Mouse (Mus musculus) frontal cortex, postnatal 36 days (tissue): ENCODE results near the gene Aqp12.

Source experiments
- DNase-seq, 2 experiments: peaks; one replicate each; pipeline ENCODE4 v3.0.0; 2022; ENCODE audit warnings: low spot score in 2 of 2

The Aqp12 gene

GRCm38 (mm10) chr1:93015136-93015535, 9.0 kb downstream of the Aqp12 start:
- no peak for DNase-seq

- DNase-seq: no peak
These were observed 12.6 kb downstream of the Aqp12 start for GRCm38 (mm10) chr1:93018716-93019115.

GRCm38 (mm10) chr1:93020602-93021001, 14.5 kb downstream of the Aqp12 start:
- DNase-seq: peak in 1 of 2 experiments; percentile 50

- DNase-seq: no peak
These were observed 20.5 kb downstream of the Aqp12 start for GRCm38 (mm10) chr1:93026600-93026999.

GRCm38 (mm10) chr1:93029387-93029786, 23.3 kb downstream of the Aqp12 start:
- DNase-seq: no peak

- DNase-seq: no peak
These were observed 23.9 kb downstream of the Aqp12 start for GRCm38 (mm10) chr1:93030060-93030459.

GRCm38 (mm10) chr1:93031199-93031598, 25.1 kb downstream of the Aqp12 start:
- no peak for DNase-seq

GRCm38 (mm10) chr1:93033989-93034388, 27.9 kb downstream of the Aqp12 start:
- no peak for DNase-seq

- no peak for DNase-seq
These were observed 29.8 kb downstream of the Aqp12 start for GRCm38 (mm10) chr1:93035981-93036380.

- no peak for DNase-seq
These were observed 40.1 kb downstream of the Aqp12 start for GRCm38 (mm10) chr1:93046153-93046789.

- no peak for DNase-seq
These were observed 43.9 kb downstream of the Aqp12 start for GRCm38 (mm10) chr1:93050071-93050470.

GRCm38 (mm10) chr1:93051124-93051833, 45.1 kb downstream of the Aqp12 start:
- no peak for DNase-seq
